Mouse (Mus musculus) spleen, embryonic (tissue): ENCODE measurements around the gene Sfxn2.

Source experiments
- CTCF ChIA-PET: fragments of 350-600 bp; sonication (Branson Sonifier 250); formaldehyde crosslinking; loops from one replicate; lab custom pipeline; 2022; lab: Charles Lee

The Sfxn2 gene

GRCm38 (mm10) chr19:46623790-46624772 is 50.9 kb downstream of the Sfxn2 start:
- CTCF ChIA-PET: no interaction called here

DNA sequence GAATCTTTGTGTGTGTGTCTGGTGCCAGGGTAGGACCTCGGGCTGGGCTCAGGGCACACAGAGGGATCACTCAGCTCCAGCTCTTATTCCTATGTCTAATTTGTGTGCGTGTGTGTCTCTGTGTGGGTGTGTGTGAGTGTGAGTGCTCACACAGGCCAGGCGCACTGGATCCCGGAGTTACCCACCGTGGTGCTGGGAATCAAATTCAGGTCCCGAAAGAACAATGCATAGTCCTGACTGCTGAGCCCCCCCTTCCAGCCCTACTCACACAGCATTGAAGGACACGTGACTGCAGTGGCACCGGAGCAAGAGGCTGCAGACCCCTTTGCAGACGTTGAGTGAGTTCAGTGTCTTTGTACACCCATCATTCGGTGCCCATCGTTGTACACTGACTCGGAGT is 51.9 kb downstream of the Sfxn2 start:
- CTCF ChIA-PET: interaction anchor here (0.5 kb wide), 1 partner anchor 705 kb away, joined by 7 read pairs; no protein-coding TSS in a partner anchor

GRCm38 (mm10) chr19:46625519-46625918 is 52.4 kb downstream of the Sfxn2 start:
- CTCF ChIA-PET: interaction anchor here (0.5 to 0.8 kb wide), 2 partner anchors 228 to 704 kb away, joined by 3 to 7 read pairs; no protein-coding TSS in a partner anchor

GRCm38 (mm10) chr19:46628403-46628802 is 55.2 kb downstream of the Sfxn2 start:
- CTCF ChIA-PET: interaction anchor here (0.6 kb wide), 1 partner anchor 121 kb away, joined by 3 read pairs; no protein-coding TSS in a partner anchor

DNA sequence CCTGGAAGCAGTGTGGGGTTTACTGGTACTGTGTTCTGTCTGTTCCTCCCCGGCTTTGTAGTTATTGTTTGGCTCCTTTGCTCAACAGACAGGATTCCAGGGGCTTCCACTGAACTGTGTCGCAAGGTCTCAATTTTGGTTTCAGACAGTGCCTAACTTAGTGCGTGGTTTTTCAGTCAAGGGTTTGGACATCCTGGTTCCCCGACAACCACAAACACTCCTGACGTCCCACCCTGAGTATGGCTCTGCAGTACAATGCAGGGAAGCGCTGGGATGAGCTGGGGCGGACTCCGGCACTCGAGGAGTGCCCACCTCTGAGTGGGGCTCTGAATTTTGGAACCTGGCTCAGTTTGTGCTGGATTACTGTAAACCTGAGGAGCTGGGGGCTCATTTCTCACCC is 56.6 kb downstream of the Sfxn2 start:
- CTCF ChIA-PET: no interaction called here

DNA sequence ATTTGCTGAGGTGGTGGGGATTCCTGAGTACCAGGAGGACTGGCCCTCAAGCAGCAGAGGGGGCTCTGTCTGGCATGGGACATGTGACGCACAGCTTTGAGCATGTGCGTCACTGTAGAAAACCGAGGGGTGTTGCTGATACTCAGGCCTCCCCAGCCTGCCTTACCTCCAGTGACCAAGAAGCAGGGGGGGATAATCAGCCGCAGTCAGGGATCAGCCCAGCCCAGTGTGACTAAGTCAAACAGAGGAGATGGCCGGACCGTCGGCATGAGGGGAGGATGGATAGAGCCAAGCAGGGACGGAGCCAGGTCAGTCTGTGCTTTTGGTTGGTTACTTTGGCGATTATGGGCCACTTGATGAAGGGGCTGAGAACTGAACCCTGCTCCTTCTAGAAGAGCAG is 58.5 kb downstream of the Sfxn2 start:
- CTCF ChIA-PET: no interaction called here

GRCm38 (mm10) chr19:46635766-46636165 is 62.6 kb downstream of the Sfxn2 start:
- CTCF ChIA-PET: no interaction called here

DNA sequence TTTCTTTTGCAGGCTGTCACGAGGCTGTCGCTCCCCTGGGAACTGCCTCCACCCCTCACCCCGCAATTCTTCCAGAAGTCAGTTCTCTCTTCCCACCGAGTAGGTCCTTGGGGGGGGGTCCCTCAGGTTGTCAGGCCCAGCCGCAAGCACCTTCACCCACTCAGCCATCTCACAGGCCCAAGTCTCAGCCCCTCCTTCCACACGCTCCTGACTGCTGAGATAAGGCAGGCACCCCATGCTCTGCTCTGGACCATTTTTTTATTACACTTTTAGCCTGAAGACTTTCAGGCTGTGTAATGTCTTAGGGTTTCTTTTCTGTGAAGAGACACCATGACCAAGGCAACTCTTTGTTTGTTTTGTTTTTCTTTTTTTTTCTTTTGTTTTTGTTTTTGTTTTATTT is 64.4 kb downstream of the Sfxn2 start:
- CTCF ChIA-PET: interaction anchor here (0.8 kb wide), 1 partner anchor 21 kb away, joined by 4 read pairs; no protein-coding TSS in a partner anchor

- CTCF ChIA-PET: no interaction called here
Measured at GRCm38 (mm10) chr19:46639053-46639452, 65.9 kb downstream of the Sfxn2 start.

- CTCF ChIA-PET: no interaction called here
Measured at GRCm38 (mm10) chr19:46639496-46639895, 66.3 kb downstream of the Sfxn2 start.

DNA sequence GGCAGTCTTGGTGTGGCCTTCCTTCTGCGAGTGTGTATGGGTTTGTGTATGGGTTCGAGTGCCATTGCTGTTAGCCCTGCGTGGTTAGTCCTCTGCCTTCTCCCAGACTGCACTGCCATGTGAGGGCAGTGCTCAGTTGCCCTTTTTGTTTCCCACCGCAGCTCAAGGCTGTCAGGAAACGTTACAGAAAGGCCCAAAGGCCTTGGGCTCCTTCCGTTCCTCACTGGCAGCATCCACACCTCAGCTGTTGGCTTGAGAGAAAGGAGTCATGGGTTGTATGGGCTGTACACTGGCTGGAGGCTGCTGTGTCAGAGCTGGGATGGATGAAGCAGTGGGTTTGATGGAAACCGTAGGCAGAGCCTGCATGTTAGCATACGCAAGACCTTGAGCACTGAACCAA is 67.6 kb downstream of the Sfxn2 start:
- CTCF ChIA-PET: interaction anchor here (0.5 kb wide), 1 partner anchor 58 kb away, joined by 17 read pairs; no protein-coding TSS in a partner anchor

DNA sequence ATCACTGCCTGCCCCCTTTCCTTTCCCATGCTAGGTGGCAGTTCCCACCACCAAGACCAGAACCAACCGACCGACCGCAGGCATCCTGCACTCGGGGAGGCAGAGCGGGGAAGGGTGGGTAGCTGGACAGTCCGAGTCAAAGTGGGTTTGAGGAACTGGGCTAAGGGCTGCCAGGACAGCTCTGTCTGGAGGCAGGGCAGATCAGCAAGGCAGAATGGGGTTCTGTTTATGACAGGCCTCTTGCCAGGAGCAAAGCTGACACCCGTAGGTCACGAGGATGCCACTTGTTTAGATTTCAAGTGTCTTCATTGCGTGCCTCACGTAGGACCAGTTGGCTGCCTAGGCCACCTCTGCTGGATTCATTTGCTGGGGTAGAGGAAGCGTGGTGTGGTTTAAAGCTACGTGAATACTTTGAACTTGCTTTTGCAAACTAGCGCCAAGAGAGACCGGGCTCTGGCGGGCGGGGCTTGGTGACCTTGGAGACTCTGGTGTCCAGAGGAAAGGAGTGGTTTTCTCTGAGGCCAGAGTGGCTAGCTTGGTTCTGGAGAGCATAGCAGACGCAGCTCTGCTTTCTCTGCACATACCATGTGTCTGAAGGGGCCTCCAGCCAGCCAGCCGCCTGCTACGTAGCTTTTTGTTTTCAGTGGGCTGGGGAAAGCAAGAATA is 68.4 kb downstream of the Sfxn2 start:
- CTCF ChIA-PET: no interaction called here

GRCm38 (mm10) chr19:46642136-46642753 is 69.1 kb downstream of the Sfxn2 start:
- CTCF ChIA-PET: no interaction called here

DNA sequence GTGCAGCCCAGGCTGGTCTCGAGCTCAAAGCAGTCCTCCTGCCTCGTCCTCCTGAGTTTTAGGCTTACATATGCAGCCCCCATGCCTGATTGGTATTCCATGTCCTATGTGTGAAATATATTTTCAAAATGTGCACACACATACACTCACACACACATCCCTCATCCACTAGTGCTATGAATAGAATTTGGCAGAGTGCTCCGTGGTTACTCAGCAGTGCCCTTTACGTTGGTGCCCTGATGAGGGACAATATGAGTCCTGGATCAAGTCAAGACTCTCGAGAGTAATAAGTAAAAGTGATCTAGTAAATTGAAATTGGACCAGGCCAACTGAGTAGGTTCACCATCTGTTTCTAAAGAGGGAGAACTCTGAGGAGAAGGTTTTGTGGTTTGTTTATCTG is 70.1 kb downstream of the Sfxn2 start:
- CTCF ChIA-PET: no interaction called here

DNA sequence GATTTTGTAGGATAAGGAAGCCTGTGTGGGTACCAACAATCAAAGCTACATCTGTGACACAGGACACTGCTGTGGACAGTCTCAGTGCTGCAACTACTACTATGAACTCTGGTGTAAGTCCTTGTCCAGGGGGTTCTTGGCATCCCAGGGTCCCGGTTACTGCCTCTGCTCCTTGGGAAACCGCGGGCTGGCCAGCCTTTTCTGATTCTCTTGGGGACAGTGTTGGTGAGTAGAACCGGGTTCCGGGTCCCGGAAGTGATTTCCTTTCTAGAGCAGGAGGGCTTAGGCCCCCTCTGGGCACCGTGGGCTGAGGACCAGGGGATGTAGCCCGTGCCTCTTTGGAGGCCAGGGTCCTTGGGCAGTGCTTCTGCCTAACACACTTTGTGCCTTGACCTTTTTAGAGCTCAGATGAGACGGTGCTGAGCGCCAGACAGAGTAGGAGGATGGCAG is 71.2 kb downstream of the Sfxn2 start:
- CTCF ChIA-PET: no interaction called here

DNA sequence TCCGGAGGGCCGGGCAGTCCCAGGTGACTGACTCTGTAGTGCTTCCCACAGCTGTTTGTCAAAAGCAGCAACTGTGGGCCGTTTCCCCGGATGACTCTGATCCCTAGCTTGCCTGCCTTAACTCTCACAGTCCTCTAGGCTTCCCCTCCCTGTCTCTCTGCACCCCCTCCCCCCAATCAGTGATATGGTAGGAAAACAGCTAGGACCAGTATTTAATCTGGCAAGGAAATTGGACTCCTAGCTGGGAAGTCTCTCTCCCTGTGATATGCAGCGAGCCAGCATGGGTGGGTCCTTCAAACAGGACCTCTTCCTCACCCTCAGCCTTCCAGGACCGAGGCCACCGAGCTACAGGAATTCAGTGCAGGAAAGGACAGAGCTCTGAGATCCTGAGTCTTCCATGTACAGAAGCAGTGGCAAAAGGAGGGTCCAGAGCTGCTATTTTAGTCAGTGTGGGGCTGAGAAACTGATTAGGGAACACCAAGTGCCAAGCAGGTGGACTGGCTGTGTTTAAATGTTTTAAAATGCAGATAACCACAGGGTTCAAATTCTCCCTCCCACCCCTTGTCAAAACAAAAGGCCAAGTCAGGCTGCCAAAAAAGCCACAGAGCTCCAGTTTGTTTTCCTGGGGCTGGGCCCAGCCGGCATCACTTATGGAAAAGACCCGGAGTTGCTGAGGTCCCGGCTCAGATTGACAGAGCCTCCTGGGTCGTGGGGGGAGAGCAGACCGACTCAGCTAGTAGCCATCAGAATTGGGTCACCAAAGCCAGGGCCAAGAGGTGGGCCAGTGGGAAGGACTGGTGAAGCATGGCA is 71.8 kb downstream of the Sfxn2 start:
- CTCF ChIA-PET: interaction anchor here (0.6 kb wide), 1 partner anchor 205 kb away, joined by 9 read pairs; no protein-coding TSS in a partner anchor

- CTCF ChIA-PET: interaction anchor here (0.6 kb wide), 1 partner anchor 206 kb away, joined by 9 read pairs; no protein-coding TSS in a partner anchor
Measured at GRCm38 (mm10) chr19:46646041-46646481, 72.9 kb downstream of the Sfxn2 start.

- CTCF ChIA-PET: interaction anchor here (0.5 kb wide), 1 partner anchor 492 kb away, joined by 3 read pairs; no protein-coding TSS in a partner anchor
Measured at GRCm38 (mm10) chr19:46647254-46647653, 74.1 kb downstream of the Sfxn2 start.
